Mouse (Mus musculus): ENCODE results near the gene Pop5.

- no peak for TF ChIP-seq EP300 (IDR thresholded peaks at IDR 0.05; ENCODE audit: insufficient read depth, low read depth, low read length)
- no peak for TF ChIP-seq POLR2A (IDR thresholded peaks at IDR 0.05; ENCODE audit: insufficient read depth, low read depth, low read length)
Observed at GRCm38 (mm10) chr5:115278053-115278452, 42.4 kb downstream of the Pop5 start.
